Mouse (Mus musculus): ENCODE data around the gene Ccdc155. TPM values are rescaled to one million over a fixed set of nuclear protein-coding genes. Genes with fewer than 3 reads are reported as not detected.

Ccdc155 gene
- polyA plus RNA-seq, 1 experiment from 2014 or later, result 0.58 TPM

GRCm38 (mm10) chr7:45237747-45238699, 33.3 kb upstream of the Ccdc155 start:
- 71% methylated on average over 17 of the region's 17 CpGs for WGBS
- peak overlapping the region; percentile 46 for H3K4me2 ChIP-seq (ENCODE audit: low read depth, low read length)
- 0 out of 2 replicates have a peak, but pooled peaks cover 2% of the 10 kb centered on the region for H3K27me3 ChIP-seq (ENCODE audit: control insufficient read depth, insufficient read depth, low read length)
- peaks cover 21% of the 10 kb centered on the region for H3K4me1 ChIP-seq (ENCODE audit: control insufficient read depth, insufficient read depth, low read length)
- no peaks in the 10 kb centered on the region for H3K9me3 ChIP-seq (replicated peaks; ENCODE audit: control insufficient read depth, low read length)
- no peaks in the 10 kb centered on the region for H3K36me3 ChIP-seq (ENCODE audit: control insufficient read depth, insufficient read depth)
- H3K9ac ChIP-seq (ENCODE audit: low read length), result peak overlapping the region; percentile 43; the same call in 1 of the 2 replicates
- no peak for ATAC-seq (replicated peaks; ENCODE audit: extremely low read depth, insufficient read depth, low FRiP score)
- H3K27ac ChIP-seq (ENCODE audit: low read length), result 0 out of 2 replicates have a peak overlapping the region, but pooled peaks have one; percentile 30
- peak overlapping the region; percentile 35 for H3K4me3 ChIP-seq (ENCODE audit: low read length)

- Histone ChIP-seq H3K27ac (ENCODE audit: low read length) (peak overlapping the region; percentile 40; the same call in 1 of the 2 replicates), H3K4me2 (ENCODE audit: low read depth, low read length) (peak overlapping the region; percentile 69), H3K4me1 (ENCODE audit: control insufficient read depth, insufficient read depth, low read length) (peaks cover 21% of the 10 kb centered on the region), H3K4me3 (ENCODE audit: low read length) (peak overlapping the region; percentile 40), H3K27me3 (ENCODE audit: control insufficient read depth, insufficient read depth, low read length) (0 out of 2 replicates have a peak, but pooled peaks cover 2% of the 10 kb centered on the region), H3K36me3 (ENCODE audit: control insufficient read depth, insufficient read depth) (peaks cover 13% of the 10 kb centered on the region; the same call in 1 of the 2 replicates), H3K9ac (ENCODE audit: low read length) (peak overlapping the region; percentile 47; the same call in 1 of the 2 replicates), H3K9me3 (replicated peaks; ENCODE audit: control insufficient read depth, low read length) (no peaks in the 10 kb centered on the region)
- WGBS, result 36% methylated on average over 17 of the region's 17 CpGs
- no peak for ATAC-seq (replicated peaks; ENCODE audit: extremely low read depth, insufficient read depth, low FRiP score)
Measured at GRCm38 (mm10) chr7:45235656-45236180, 31.0 kb upstream of the Ccdc155 start.

GRCm38 (mm10) chr7:45234922-45235571, 30.4 kb upstream of the Ccdc155 start:
- H3K4me2 ChIP-seq (ENCODE audit: low read depth, low read length), result peak overlapping the region; percentile 69
- peaks cover 21% of the 10 kb centered on the region for H3K4me1 ChIP-seq (ENCODE audit: control insufficient read depth, insufficient read depth, low read length)
- 10% methylated on average over 21 of the region's 21 CpGs for WGBS
- H3K36me3 ChIP-seq (ENCODE audit: control insufficient read depth, insufficient read depth), result peaks cover 13% of the 10 kb centered on the region; the same call in 1 of the 2 replicates
- H3K9me3 ChIP-seq (replicated peaks; ENCODE audit: control insufficient read depth, low read length), result no peaks in the 10 kb centered on the region
- peak overlapping the region; percentile 40 for H3K27ac ChIP-seq (ENCODE audit: low read length)
- 0 out of 2 replicates have a peak, but pooled peaks cover 2% of the 10 kb centered on the region for H3K27me3 ChIP-seq (ENCODE audit: control insufficient read depth, insufficient read depth, low read length)
- ATAC-seq (replicated peaks; ENCODE audit: extremely low read depth, insufficient read depth, low FRiP score), result peak; percentile 59
- peak overlapping the region; percentile 47; the same call in 1 of the 2 replicates for H3K9ac ChIP-seq (ENCODE audit: low read length)
- H3K4me3 ChIP-seq (ENCODE audit: low read length), result peak overlapping the region; percentile 40

- peak overlapping the region; percentile 69 for H3K4me2 ChIP-seq (ENCODE audit: low read depth, low read length)
- 0 out of 2 replicates have a peak, but pooled peaks cover 2% of the 10 kb centered on the region for H3K27me3 ChIP-seq (ENCODE audit: control insufficient read depth, insufficient read depth, low read length)
- 0 out of 2 replicates have a peak overlapping the region, but pooled peaks have one; percentile 40 for H3K27ac ChIP-seq (ENCODE audit: low read length)
- H3K36me3 ChIP-seq (ENCODE audit: control insufficient read depth, insufficient read depth), result peaks cover 18% of the 10 kb centered on the region
- no peaks in the 10 kb centered on the region for H3K9me3 ChIP-seq (replicated peaks; ENCODE audit: control insufficient read depth, low read length)
- peaks cover 21% of the 10 kb centered on the region for H3K4me1 ChIP-seq (ENCODE audit: control insufficient read depth, insufficient read depth, low read length)
- peak overlapping the region; percentile 47 for H3K9ac ChIP-seq (ENCODE audit: low read length)
- WGBS, result 15% methylated on average over 29 of the region's 29 CpGs
- peak overlapping the region; percentile 40 for H3K4me3 ChIP-seq (ENCODE audit: low read length)
- ATAC-seq (replicated peaks; ENCODE audit: extremely low read depth, insufficient read depth, low FRiP score), result no peak
Measured at GRCm38 (mm10) chr7:45234333-45234841, 29.7 kb upstream of the Ccdc155 start.

DNA sequence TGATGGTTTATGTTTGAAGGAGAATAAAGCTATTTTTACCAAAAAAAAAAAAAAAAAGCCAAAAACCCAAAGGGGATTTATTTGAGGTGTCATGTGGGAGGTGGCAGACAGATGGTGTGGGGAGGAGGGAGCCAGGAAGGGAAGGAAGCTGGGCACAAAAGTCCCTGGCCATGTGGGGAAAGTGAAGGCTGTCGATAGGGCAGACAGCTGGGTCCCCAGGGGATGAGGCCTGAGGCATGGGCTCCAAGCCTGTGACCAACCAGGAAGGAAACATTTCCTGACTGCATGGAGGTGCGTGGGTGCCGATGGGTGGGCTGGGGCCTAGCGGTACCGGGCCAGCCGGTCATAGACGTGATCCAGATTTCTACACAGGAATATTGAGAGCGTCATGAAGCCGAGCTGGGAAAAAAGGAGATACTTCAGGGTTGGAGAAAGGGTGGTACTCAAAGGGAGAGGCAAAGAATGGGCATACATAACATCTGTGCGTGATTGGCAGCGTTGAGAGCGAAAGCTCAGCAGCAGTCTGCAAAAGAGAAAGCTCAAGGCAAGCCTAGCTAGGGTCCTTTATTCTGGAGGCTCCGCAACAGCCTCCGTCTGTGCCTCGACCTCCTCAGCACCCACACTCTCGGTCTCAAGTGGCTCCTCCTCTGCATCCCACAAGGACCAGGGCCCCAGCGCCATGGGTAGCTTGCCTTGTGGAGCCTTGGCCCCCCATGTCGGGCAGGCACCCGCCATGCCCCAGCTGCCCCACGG, 29.1 kb upstream of the Ccdc155 start:
- no peaks in the 10 kb centered on the region for H3K9me3 ChIP-seq (replicated peaks; ENCODE audit: control insufficient read depth, low read length)
- H3K4me3 ChIP-seq (ENCODE audit: low read length), result peak overlapping the region; percentile 14
- WGBS, result 35% methylated on average over 20 of the region's 20 CpGs
- no peak overlapping the region for H3K27ac ChIP-seq (ENCODE audit: low read length)
- H3K4me2 ChIP-seq (ENCODE audit: low read depth, low read length), result peak overlapping the region; percentile 69
- ATAC-seq (replicated peaks; ENCODE audit: extremely low read depth, insufficient read depth, low FRiP score), result no peak
- peak overlapping the region; percentile 36; the same call in 1 of the 2 replicates for H3K9ac ChIP-seq (ENCODE audit: low read length)
- H3K36me3 ChIP-seq (ENCODE audit: control insufficient read depth, insufficient read depth), result peaks cover 24% of the 10 kb centered on the region
- H3K4me1 ChIP-seq (ENCODE audit: control insufficient read depth, insufficient read depth, low read length), result peaks cover 21% of the 10 kb centered on the region
- 0 out of 2 replicates have a peak, but pooled peaks cover 2% of the 10 kb centered on the region for H3K27me3 ChIP-seq (ENCODE audit: control insufficient read depth, insufficient read depth, low read length)

- no peak for ATAC-seq (replicated peaks; ENCODE audit: extremely low read depth, insufficient read depth, low FRiP score)
- Histone ChIP-seq H3K9ac (ENCODE audit: low read length) (no peak overlapping the region), H3K36me3 (ENCODE audit: control insufficient read depth, insufficient read depth) (peaks cover 33% of the 10 kb centered on the region), H3K27me3 (ENCODE audit: control insufficient read depth, insufficient read depth, low read length) (0 out of 2 replicates have a peak, but pooled peaks cover under 1% of the 10 kb centered on the region), H3K4me3 (ENCODE audit: low read length) (no peak overlapping the region), H3K4me2 (ENCODE audit: low read depth, low read length) (no peak overlapping the region), H3K27ac (ENCODE audit: low read length) (no peak overlapping the region), H3K9me3 (replicated peaks; ENCODE audit: control insufficient read depth, low read length) (no peaks in the 10 kb centered on the region), H3K4me1 (ENCODE audit: control insufficient read depth, insufficient read depth, low read length) (peaks cover 21% of the 10 kb centered on the region)
- WGBS, result 48% methylated on average over 13 of the region's 13 CpGs
Measured at GRCm38 (mm10) chr7:45232716-45233465, 28.2 kb upstream of the Ccdc155 start.

DNA sequence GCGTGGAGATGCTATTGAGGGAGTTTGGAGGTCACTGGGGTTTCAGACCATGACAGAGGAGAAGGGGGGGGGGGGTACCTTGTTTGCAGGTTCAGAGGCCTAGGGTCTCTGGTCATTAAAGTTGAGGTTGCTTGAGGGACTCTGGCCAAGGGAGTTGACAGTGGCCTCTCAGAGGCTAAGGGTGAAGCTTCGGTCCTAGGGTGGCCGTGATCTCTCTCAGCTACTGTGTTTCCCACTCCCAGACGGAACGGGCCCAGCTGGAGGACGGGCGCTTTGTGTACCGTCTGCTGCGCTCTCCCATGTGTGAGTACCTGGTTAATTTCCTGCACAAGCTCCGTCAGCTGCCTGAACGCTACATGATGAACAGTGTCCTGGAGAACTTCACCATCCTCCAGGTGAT, 27.2 kb upstream of the Ccdc155 start:
- Histone ChIP-seq H3K4me3 (ENCODE audit: low read length) (no peak overlapping the region), H3K36me3 (ENCODE audit: control insufficient read depth, insufficient read depth) (peaks cover 37% of the 10 kb centered on the region), H3K4me1 (ENCODE audit: control insufficient read depth, insufficient read depth, low read length) (peaks cover 21% of the 10 kb centered on the region), H3K4me2 (ENCODE audit: low read depth, low read length) (no peak overlapping the region), H3K27ac (ENCODE audit: low read length) (no peak overlapping the region), H3K9me3 (replicated peaks; ENCODE audit: control insufficient read depth, low read length) (no peaks in the 10 kb centered on the region), H3K27me3 (ENCODE audit: control insufficient read depth, insufficient read depth, low read length) (no peaks in the 10 kb centered on the region), H3K9ac (ENCODE audit: low read length) (no peak overlapping the region)
- no peak for ATAC-seq (replicated peaks; ENCODE audit: extremely low read depth, insufficient read depth, low FRiP score)
- 85% methylated on average over 11 of the region's 11 CpGs for WGBS

Data from heart, embryonic 16.5 days (tissue).